Mouse (Mus musculus) hematopoietic stem cell, adult 5-6 weeks (primary cell): ENCODE data around the gene Lrp1. TPM values are rescaled to one million over a fixed set of nuclear protein-coding genes. Genes with fewer than 3 reads are reported as not detected.
A peak's percentile ranks its signal among the peaks of the same experiment; 100 is the strongest.

ENCODE experiments used
- ATAC-seq, 2 experiments: fragments of 125-278 bp in 1 of 2; replicated peaks in 1 of 2; 2 replicates each; pipeline ENCODE4 v1.8.0; 2016 to 2017; ENCODE audit warnings: inconsistent platforms in 2 of 2, mild to moderate bottlenecking in 2 of 2, moderate number of reproducible peaks in 2 of 2, low read depth in 1 of 2, moderate TSS enrichment in 1 of 2; ENCODE audit not compliant: low FRiP score in 2 of 2, poor library complexity in 2 of 2, severe bottlenecking in 2 of 2, insufficient read depth in 1 of 2, low TSS enrichment in 1 of 2
- total RNA-seq: library from RNA; stranded (forward); fragments of 172-1452, 232-1000 nt; gene quantifications from 2 replicates; pipeline ENCODE4 v1.2.3, GENCODE M21; 2017

The Lrp1 gene
- total RNA-seq, 1 experiment from 2014 or later: 1.2 TPM

GRCm38 (mm10) chr10:127621191-127622056 lies 476 bp upstream of the Lrp1 start:
- peak; percentile 61 to 68 for ATAC-seq

GRCm38 (mm10) chr10:127619941-127620405 lies 975 bp downstream of the Lrp1 start:
- no peak for ATAC-seq

GRCm38 (mm10) chr10:127619119-127619721 lies 1.7 kb downstream of the Lrp1 start:
- ATAC-seq: no peak

GRCm38 (mm10) chr10:127618173-127618572 lies 2.8 kb downstream of the Lrp1 start:
- ATAC-seq: no peak

- no peak for ATAC-seq
Measured at GRCm38 (mm10) chr10:127617294-127617693, 3.7 kb downstream of the Lrp1 start.

- ATAC-seq: no peak
Measured at GRCm38 (mm10) chr10:127616261-127616679, 4.7 kb downstream of the Lrp1 start.

GRCm38 (mm10) chr10:127615591-127615990 lies 5.4 kb downstream of the Lrp1 start:
- ATAC-seq: no peak

GRCm38 (mm10) chr10:127615034-127615374 lies 5.9 kb downstream of the Lrp1 start:
- no peak for ATAC-seq

- no peak for ATAC-seq
Measured at GRCm38 (mm10) chr10:127614236-127615033, 6.5 kb downstream of the Lrp1 start.

- ATAC-seq: no peak
Measured at GRCm38 (mm10) chr10:127612079-127612775, 8.7 kb downstream of the Lrp1 start.

- ATAC-seq: no peak
Measured at GRCm38 (mm10) chr10:127610066-127610415, 10.9 kb downstream of the Lrp1 start.

GRCm38 (mm10) chr10:127609415-127610065 lies 11.4 kb downstream of the Lrp1 start:
- no peak for ATAC-seq

GRCm38 (mm10) chr10:127607059-127607458 lies 13.9 kb downstream of the Lrp1 start:
- ATAC-seq: no peak

GRCm38 (mm10) chr10:127605756-127606155 lies 15.2 kb downstream of the Lrp1 start:
- ATAC-seq: no peak

- ATAC-seq: no peak
Measured at GRCm38 (mm10) chr10:127605251-127605547, 15.7 kb downstream of the Lrp1 start.

GRCm38 (mm10) chr10:127604465-127605250 lies 16.3 kb downstream of the Lrp1 start:
- ATAC-seq: peak; percentile 83 to 86
